Mouse (Mus musculus) embryonic facial prominence, embryonic 15.5 days (tissue): Measurements from ENCODE around the gene Adcy9. TPM values are rescaled to one million over a fixed set of nuclear protein-coding genes. Genes with fewer than 3 reads are reported as not detected.

Experiments
- ATAC-seq: fragments of 200-750 bp; cut with Nextera tagmentation; 2 replicates; pipeline ENCODE4 v1.8.0; 2017; ENCODE audit warnings: low read depth, moderate TSS enrichment; ENCODE audit not compliant: insufficient number of reproducible peaks, low FRiP score, low TSS enrichment
- H3K27ac ChIP-seq: fragments of 300-500 bp; sonication (generic); replicated peaks from 2 replicates; pipeline ENCODE4 v1.5.1; 2015; ENCODE audit warnings: mild to moderate bottlenecking, inconsistent platforms
- H3K27me3 ChIP-seq: fragments of 300-500 bp; sonication (generic); 2 replicates; pipeline ENCODE4 v1.6.1; 2015; ENCODE audit warnings: inconsistent platforms
- H3K36me3 ChIP-seq: fragments of 300-500 bp; sonication (generic); 2 replicates; pipeline ENCODE4 v1.6.1; 2015; ENCODE audit warnings: mild to moderate bottlenecking, inconsistent platforms
- H3K4me1 ChIP-seq: fragments of 300-500 bp; sonication (generic); 2 replicates; pipeline ENCODE4 v1.6.1; 2015; ENCODE audit warnings: inconsistent platforms
- H3K4me2 ChIP-seq: fragments of 300-500 bp; sonication (generic); replicated peaks from 2 replicates; pipeline ENCODE4 v1.6.1; 2015; ENCODE audit warnings: mild to moderate bottlenecking, inconsistent platforms
- H3K4me3 ChIP-seq: fragments of 300-500 bp; sonication (generic); replicated peaks from 2 replicates; pipeline ENCODE4 v1.5.1; 2015; ENCODE audit warnings: mild to moderate bottlenecking, inconsistent platforms
- H3K9ac ChIP-seq: fragments of 300-500 bp; sonication (generic); 2 replicates; pipeline ENCODE4 v1.6.1; 2015; ENCODE audit warnings: inconsistent platforms
- H3K9me3 ChIP-seq: fragments of 300-500 bp; sonication (generic); replicated peaks from 2 replicates; pipeline ENCODE4 v1.6.1; 2016; ENCODE audit warnings: inconsistent platforms
- WGBS: fragments of 180-500 bp; shearing (Covaris S2); methylation state at CpG from one replicate; pipeline ENCODE4 v1.1.7; 2015; 5-methylcytosine and 5-hydroxymethylcytosine counted together
- polyA plus RNA-seq: library from polyadenylated mRNA; unstranded; fragments of >200 nt; fragmentation: Nextera tagmentation; extraction: Ambion mirVana; gene quantifications from 2 replicates; pipeline ENCODE4 v1.2.1, GENCODE M21; 2015

Gene Adcy9
- polyA plus RNA-seq, 1 experiment from 2014 or later = 2.2 TPM

DNA sequence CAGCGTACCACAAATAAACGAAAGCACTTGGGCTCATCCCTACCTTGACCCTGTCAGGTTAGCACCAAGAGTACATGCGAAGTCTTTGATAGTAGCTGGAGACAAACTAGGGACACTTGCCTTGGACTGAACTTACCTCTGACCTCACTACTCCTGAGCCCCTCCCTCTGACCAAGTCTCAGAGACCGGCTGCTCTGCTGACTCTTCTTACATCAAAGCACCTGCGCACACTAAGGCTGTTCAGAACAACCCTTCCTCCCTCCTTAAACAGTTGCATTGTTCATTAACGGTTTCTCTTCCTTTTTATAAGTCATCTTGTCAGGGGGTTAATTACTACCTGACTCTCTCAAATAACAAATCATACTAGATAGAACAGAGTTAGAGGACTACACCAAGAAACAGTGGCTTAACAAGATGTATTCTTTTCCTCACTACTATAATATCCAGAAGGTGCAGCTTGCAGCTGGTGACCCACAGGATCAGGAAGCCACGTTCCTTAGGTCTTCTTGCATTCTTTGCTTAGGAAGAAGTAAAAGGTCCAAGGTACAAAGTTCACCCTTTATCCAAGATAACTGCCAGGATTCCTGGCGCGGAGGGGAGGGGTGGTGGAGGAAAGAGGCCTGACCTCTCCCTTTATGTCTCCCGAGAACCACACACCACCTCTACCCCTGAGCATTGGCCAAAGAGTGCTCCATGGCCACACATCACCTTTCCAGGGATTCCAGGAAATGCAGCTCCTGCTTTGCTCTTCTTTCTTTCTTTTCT, 19.2 kb upstream of the Adcy9 start:
- H3K4me1 ChIP-seq = no peaks in the 10 kb centered on the region
- 72% methylated on average over 10 of the region's 10 CpGs for WGBS
- no peak for ATAC-seq
- H3K9me3 ChIP-seq = no peaks in the 10 kb centered on the region
- H3K4me3 ChIP-seq = no peak overlapping the region
- no peaks in the 10 kb centered on the region for H3K27me3 ChIP-seq
- no peak overlapping the region for H3K27ac ChIP-seq
- H3K9ac ChIP-seq = no peak overlapping the region
- no peak overlapping the region for H3K4me2 ChIP-seq
- H3K36me3 ChIP-seq = no peaks in the 10 kb centered on the region

GRCm38 (mm10) chr16:4436738-4437137, 16.4 kb upstream of the Adcy9 start:
- Histone ChIP-seq H3K9me3 (no peaks in the 10 kb centered on the region), H3K4me3 (no peak overlapping the region), H3K9ac (no peak overlapping the region), H3K36me3 (no peaks in the 10 kb centered on the region), H3K27me3 (no peaks in the 10 kb centered on the region), H3K27ac (no peak overlapping the region), H3K4me1 (no peaks in the 10 kb centered on the region), H3K4me2 (no peak overlapping the region)
- no peak for ATAC-seq
- 73% methylated on average over 4 of the region's 4 CpGs for WGBS

DNA sequence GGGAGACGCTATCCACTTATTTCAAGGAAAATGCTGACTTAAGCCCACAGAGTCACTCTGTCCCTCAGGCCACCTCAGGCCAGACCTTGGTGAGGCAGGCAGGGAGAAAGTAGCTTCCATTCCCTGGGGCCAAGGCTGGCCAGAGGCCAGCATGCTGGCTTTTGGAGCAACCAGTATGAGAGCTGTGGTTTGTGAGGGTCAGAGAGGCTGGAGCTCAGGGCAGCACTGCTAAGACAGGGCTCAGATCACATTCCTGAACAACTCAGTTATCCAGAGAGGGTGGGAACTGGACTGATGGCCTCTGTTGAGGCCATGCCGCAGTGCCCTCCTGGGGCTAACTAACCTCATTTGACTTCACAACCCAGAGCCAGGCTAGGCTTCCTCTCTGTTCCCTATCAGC, 15.1 kb upstream of the Adcy9 start:
- H3K4me2 ChIP-seq = no peak overlapping the region
- no peaks in the 10 kb centered on the region for H3K4me1 ChIP-seq
- no peaks in the 10 kb centered on the region for H3K27me3 ChIP-seq
- 81% methylated on average over 2 of the region's 2 CpGs for WGBS
- no peaks in the 10 kb centered on the region for H3K9me3 ChIP-seq
- H3K27ac ChIP-seq = no peak overlapping the region
- H3K4me3 ChIP-seq = no peak overlapping the region
- ATAC-seq = peak; percentile 39; the same call in 1 of the 2 replicates
- H3K36me3 ChIP-seq = no peaks in the 10 kb centered on the region
- no peak overlapping the region for H3K9ac ChIP-seq

DNA sequence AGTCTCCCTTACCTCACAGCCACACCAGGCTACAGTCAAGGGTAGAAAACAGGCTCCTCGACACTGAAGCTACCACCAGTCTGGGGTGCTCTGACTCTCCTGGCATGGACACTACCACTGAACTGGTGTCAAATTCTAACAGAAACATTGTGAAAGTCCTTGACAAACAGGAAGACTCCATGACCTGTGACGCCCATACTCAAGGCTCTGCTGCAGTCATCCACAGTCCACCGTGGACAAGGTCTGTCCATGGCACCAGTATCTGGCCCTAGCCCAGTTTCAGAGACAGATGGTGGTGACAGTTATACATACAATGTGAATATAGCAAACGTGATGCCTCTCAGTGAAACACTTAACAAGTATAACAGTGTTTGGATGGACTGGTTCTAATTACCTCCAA, 11.5 kb upstream of the Adcy9 start:
- Histone ChIP-seq H3K4me3 (no peak overlapping the region), H3K9me3 (no peaks in the 10 kb centered on the region), H3K4me1 (no peaks in the 10 kb centered on the region), H3K27me3 (no peaks in the 10 kb centered on the region), H3K9ac (no peak overlapping the region), H3K36me3 (no peaks in the 10 kb centered on the region), H3K4me2 (no peak overlapping the region), H3K27ac (no peak overlapping the region)
- no peak for ATAC-seq
- WGBS = 58% methylated on average over 4 of the region's 4 CpGs

DNA sequence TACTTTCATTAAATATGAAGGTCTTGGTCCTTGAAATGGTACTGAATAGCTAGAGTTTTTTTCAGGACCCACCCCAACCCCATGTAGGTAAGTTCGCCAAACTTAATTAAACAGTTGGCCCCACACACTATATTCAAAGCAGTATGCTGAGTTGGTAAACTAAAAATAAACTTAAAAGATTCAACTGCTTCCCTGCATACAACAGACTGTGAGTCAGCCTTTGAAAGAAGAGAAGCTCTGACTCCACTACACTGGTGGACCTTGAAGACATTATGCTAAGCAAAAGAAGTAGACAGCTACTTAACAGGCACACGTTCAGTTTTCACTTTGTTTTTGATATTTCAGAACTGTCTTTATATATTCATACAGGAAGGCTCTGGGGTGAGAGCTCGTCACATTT, 10.7 kb upstream of the Adcy9 start:
- H3K9ac ChIP-seq = no peak overlapping the region
- H3K4me2 ChIP-seq = no peak overlapping the region
- no peaks in the 10 kb centered on the region for H3K9me3 ChIP-seq
- H3K27ac ChIP-seq = no peak overlapping the region
- no peaks in the 10 kb centered on the region for H3K4me1 ChIP-seq
- no peaks in the 10 kb centered on the region for H3K36me3 ChIP-seq
- H3K27me3 ChIP-seq = no peaks in the 10 kb centered on the region
- 72% methylated on average over 3 of the region's 3 CpGs for WGBS
- no peak overlapping the region for H3K4me3 ChIP-seq
- no peak for ATAC-seq

DNA sequence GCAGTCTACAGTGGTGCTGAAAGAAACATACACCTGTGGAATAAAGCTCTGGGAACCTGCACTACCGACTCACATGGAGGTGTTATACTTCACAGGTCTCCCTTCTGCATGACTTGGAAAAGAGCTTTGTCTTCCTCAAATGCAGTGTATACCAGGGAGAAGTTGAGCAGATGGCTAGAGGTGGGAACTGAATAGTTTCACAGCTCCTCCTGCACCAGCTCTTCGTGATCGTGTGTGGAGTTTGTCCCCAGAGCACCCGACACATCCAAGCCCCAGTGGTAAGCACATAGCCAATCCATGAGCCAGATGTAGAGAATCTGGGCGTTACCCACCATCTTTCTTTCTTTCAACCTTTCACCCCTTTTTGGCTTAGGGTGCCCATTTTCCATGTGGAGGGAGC, 9.9 kb upstream of the Adcy9 start:
- H3K27ac ChIP-seq = no peak overlapping the region
- no peak overlapping the region for H3K4me2 ChIP-seq
- H3K9me3 ChIP-seq = no peaks in the 10 kb centered on the region
- WGBS = 83% methylated on average over 5 of the region's 5 CpGs
- no peak for ATAC-seq
- H3K9ac ChIP-seq = no peak overlapping the region
- no peaks in the 10 kb centered on the region for H3K36me3 ChIP-seq
- no peaks in the 10 kb centered on the region for H3K27me3 ChIP-seq
- H3K4me3 ChIP-seq = no peak overlapping the region
- no peaks in the 10 kb centered on the region for H3K4me1 ChIP-seq

DNA sequence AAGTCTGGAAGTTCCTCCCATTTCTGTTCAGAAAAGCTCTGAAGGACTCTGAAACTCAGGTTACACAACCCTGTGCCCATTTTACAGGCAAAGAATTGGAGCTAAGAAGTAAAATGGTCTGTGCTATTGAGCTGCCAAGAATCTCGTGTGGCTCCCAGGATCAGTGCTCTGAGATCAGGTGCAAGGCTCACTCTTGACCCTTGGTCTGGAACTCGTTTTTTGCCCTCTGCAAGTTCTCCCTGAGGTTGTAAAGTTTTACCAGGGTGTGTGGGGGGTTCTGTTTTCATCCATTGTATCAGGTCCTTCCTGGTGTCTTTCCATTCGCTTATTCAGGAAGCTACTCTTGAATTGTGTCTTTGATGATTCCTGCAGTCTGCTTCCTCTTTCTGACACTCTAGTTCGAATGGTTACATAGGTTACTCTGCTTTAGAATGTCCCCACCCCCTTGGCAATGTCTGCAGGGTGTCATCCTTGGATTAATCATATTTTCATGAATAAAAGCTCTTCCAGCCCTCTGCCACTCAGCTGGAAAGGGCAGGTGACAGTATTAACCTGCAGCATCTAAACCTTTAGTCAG, 5.4 kb upstream of the Adcy9 start:
- Histone ChIP-seq H3K4me1 (peaks cover 3% of the 10 kb centered on the region; the same call in 1 of the 2 replicates), H3K4me2 (no peak overlapping the region), H3K9me3 (no peaks in the 10 kb centered on the region), H3K9ac (no peak overlapping the region), H3K4me3 (no peak overlapping the region), H3K27ac (no peak overlapping the region), H3K36me3 (no peaks in the 10 kb centered on the region), H3K27me3 (no peaks in the 10 kb centered on the region)
- ATAC-seq = no peak
- WGBS = 40% methylated on average over 4 of the region's 4 CpGs

DNA sequence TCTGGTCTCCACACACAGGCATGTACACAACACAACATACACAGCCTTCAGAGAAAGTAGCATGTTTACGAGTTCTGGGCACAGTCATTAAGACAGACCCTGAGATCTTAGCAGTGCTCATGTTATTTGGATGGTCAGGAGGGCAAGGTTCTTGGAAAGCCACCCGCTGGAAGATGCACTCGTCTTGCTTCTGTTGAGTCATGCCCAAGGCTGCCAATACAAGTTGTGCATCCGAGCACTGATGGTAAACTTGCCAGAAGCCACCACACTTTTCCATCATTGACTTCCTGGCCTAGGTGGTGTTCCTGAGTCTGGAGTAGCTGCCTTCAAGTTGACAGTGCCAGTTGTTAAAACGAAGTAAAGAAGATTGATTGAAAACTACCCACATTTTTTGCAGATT, 3.3 kb upstream of the Adcy9 start:
- H3K4me1 ChIP-seq = peaks cover 17% of the 10 kb centered on the region
- ATAC-seq = no peak
- no peak overlapping the region for H3K4me2 ChIP-seq
- H3K27me3 ChIP-seq = peaks cover 4% of the 10 kb centered on the region
- 77% methylated on average over 5 of the region's 5 CpGs for WGBS
- no peak overlapping the region for H3K4me3 ChIP-seq
- no peak overlapping the region for H3K9ac ChIP-seq
- no peak overlapping the region for H3K27ac ChIP-seq
- no peaks in the 10 kb centered on the region for H3K36me3 ChIP-seq
- H3K9me3 ChIP-seq = no peaks in the 10 kb centered on the region

- WGBS = 93% methylated on average over 3 of the region's 3 CpGs
- no peak for ATAC-seq
Measured at GRCm38 (mm10) chr16:4422991-4423390, 2.7 kb upstream of the Adcy9 start.

DNA sequence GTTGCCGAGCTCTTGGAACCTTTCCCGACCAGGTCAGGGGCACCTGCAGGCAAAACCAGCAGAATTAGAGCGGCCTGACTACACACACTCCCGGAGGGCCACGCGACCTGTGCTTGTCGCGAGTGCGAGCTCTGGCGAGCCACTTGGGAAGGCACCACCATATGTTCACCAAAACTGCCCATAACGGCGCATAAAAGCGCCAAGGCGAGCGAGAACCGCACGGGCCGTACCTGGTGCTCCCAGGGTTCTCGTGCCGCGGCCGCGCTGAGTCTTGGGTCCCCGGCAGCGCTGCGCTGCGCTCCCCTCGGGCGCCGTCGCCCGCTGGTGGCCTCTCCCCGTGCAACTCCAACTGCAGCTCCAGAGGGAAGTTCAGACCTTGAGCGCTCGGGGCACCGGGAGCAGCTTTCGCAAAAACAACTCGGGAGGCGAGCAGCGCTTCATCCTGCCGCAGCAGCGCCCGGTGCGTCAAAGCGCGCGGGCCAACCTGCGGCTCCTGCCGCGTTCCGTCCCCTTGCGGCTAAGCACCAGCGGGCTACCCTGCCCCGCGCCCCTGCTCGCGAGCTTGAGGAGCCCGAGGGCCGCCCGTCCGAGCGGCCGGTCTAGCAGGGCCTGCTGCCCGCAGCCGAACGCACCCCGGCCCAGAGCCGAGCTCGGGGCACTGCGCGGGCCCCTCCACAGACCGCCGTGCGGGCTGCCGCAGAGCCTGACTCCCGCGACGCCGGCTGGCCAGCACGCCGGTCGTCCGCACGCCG, 576 bp downstream of the Adcy9 start:
- Histone ChIP-seq H3K4me2 (peak overlapping the region; percentile 94), H3K9ac (peak overlapping the region; percentile 71), H3K36me3 (no peaks in the 10 kb centered on the region), H3K27ac (peak overlapping the region; percentile 84), H3K4me1 (peaks cover 39% of the 10 kb centered on the region), H3K27me3 (peaks cover 8% of the 10 kb centered on the region), H3K9me3 (no peaks in the 10 kb centered on the region), H3K4me3 (peak overlapping the region; percentile 75)
- under 1% methylated on average over 83 of the region's 85 CpGs for WGBS
- ATAC-seq = peak; percentile 77

More at GRCm38 (mm10) chr16:4422991-4423390, 2.7 kb upstream of the Adcy9 start:
- Histone ChIP-seq H3K4me2 (no peak overlapping the region), H3K9me3 (no peaks in the 10 kb centered on the region), H3K4me3 (no peak overlapping the region), H3K36me3 (no peaks in the 10 kb centered on the region), H3K9ac (no peak overlapping the region), H3K27ac (no peak overlapping the region), H3K4me1 (peaks cover 24% of the 10 kb centered on the region), H3K27me3 (peaks cover 8% of the 10 kb centered on the region)

GRCm38 (mm10) chr16:4418776-4419545, 1.3 kb downstream of the Adcy9 start:
- Histone ChIP-seq H3K36me3 (no peaks in the 10 kb centered on the region), H3K4me3 (peak overlapping the region; percentile 75), H3K4me1 (peaks cover 46% of the 10 kb centered on the region), H3K9ac (peak overlapping the region; percentile 71; the same call in 1 of the 2 replicates), H3K27ac (peak overlapping the region; percentile 84; the same call in 1 of the 2 replicates), H3K9me3 (no peaks in the 10 kb centered on the region), H3K4me2 (peak overlapping the region; percentile 94), H3K27me3 (peaks cover 8% of the 10 kb centered on the region)
- ATAC-seq = no peak
- WGBS = 17% methylated on average over 32 of the region's 32 CpGs
